Mouse (Mus musculus): ENCODE results near the gene Cfap99.

- no peak for TF ChIP-seq POLR2A (IDR thresholded peaks at IDR 0.05; ENCODE audit: borderline replicate concordance, low read depth, low read length)
- TF ChIP-seq CTCF (IDR thresholded peaks at IDR 0.05; ENCODE audit: low read depth, low read length) = no peak
Observed at GRCm38 (mm10) chr5:34293363-34293762, 5.0 kb downstream of the Cfap99 start.
